Mouse (Mus musculus) kidney, adult 2 months (tissue): ENCODE measurements around the gene Cd300ld5. TPM values are rescaled to one million over a fixed set of nuclear protein-coding genes. Genes with fewer than 3 reads are reported as not detected.

Source experiments
- DNase-seq: peaks from one replicate; pipeline ENCODE4 v3.0.0; 2021
- H3K27ac ChIP-seq: fragments of 200-500 bp; 2 replicates; pipeline ENCODE4 v1.5.1; 2012; ENCODE audit warnings: low read depth, low read length, control low read depth, inconsistent platforms; ENCODE audit not compliant: insufficient read depth
- H3K27me3 ChIP-seq: fragments of 200-500 bp; replicated peaks from 2 replicates; pipeline ENCODE4 v1.6.1; 2012; ENCODE audit warnings: mild to moderate bottlenecking, moderate library complexity, low read length, inconsistent platforms; ENCODE audit not compliant: control insufficient read depth, insufficient read depth
- H3K36me3 ChIP-seq: fragments of 200-500 bp; 2 replicates; pipeline ENCODE4 v1.6.1; 2012; ENCODE audit warnings: mild to moderate bottlenecking, moderate library complexity, low read length, inconsistent platforms; ENCODE audit not compliant: control insufficient read depth, insufficient read depth
- H3K4me1 ChIP-seq: fragments of 200-500 bp; 2 replicates; pipeline ENCODE4 v1.6.1; 2011; ENCODE audit warnings: low read length; ENCODE audit not compliant: control insufficient read depth, insufficient read depth
- H3K4me3 ChIP-seq: fragments of 200-500 bp; 2 replicates; pipeline ENCODE4 v1.5.1; 2011; ENCODE audit warnings: mild to moderate bottlenecking, low read depth, low read length, control low read depth; ENCODE audit not compliant: insufficient read depth
- CTCF ChIP-seq: fragments of 200-500 bp; conservative IDR thresholded peaks from 2 replicates; pipeline ENCODE4 v1.5.1; 2011; ENCODE audit warnings: low read depth, mild to moderate bottlenecking, control low read depth, low read length, moderate library complexity, mixed read lengths; ENCODE audit not compliant: insufficient read depth, insufficient read length
- POLR2A ChIP-seq: fragments of 200-500 bp; IDR thresholded peaks from one replicate; pipeline ENCODE4 v1.6.1; 2011; ENCODE audit warnings: low read depth, low read length, control low read depth
- WGBS: fragments of 180-500 bp; shearing (Covaris S2); methylation state at CpG from one replicate; pipeline ENCODE4 v1.1.7; 2018; 5-methylcytosine and 5-hydroxymethylcytosine counted together
- polyA plus RNA-seq: library from polyadenylated mRNA; depleted of rRNA; stranded (reverse); fragments of >200 nt; gene quantifications from 2 replicates; pipeline ENCODE4 v1.2.3, GENCODE M21; 2012; rRNA removed

Cd300ld5 gene
- polyA plus RNA-seq, 1 experiment: 3.6 TPM

GRCm38 (mm10) chr11:114989793-114990192 lies 47.8 kb downstream of the Cd300ld5 start, which contains the start of gene Cd300ld:
Cd300ld (minus strand) TSS chr11:114989922.
- WGBS: 71% methylated on average over 4 of the region's 4 CpGs
- H3K4me1 ChIP-seq: no peaks in the 10 kb centered on the region
- TF ChIP-seq POLR2A: no peak
- TF ChIP-seq CTCF: no peak
- no peak within 1 kb of the TSS for H3K4me3 ChIP-seq
- no peaks in the 10 kb centered on the region for H3K27me3 ChIP-seq
- DNase-seq: no peak
- no peak within 1 kb of the TSS for H3K27ac ChIP-seq
- H3K36me3 ChIP-seq: no peaks in the 10 kb centered on the region

- no peaks in the 10 kb centered on the region for H3K4me1 ChIP-seq
- WGBS: 77% methylated on average over 4 of the region's 4 CpGs
- H3K27ac ChIP-seq: no peak overlapping the region
- H3K4me3 ChIP-seq: no peak overlapping the region
- no peak for DNase-seq
- no peaks in the 10 kb centered on the region for H3K27me3 ChIP-seq
- H3K36me3 ChIP-seq: no peaks in the 10 kb centered on the region
- TF ChIP-seq CTCF: no peak
- no peak for TF ChIP-seq POLR2A
Observed at GRCm38 (mm10) chr11:114981866-114982265, 55.7 kb downstream of the Cd300ld5 start.

Other genes with a start within 250 kb of the Cd300ld5 start
- 0.12 and 0.13 TPM in 2 replicates for gene Btbd17, start 241.8 kb downstream of the Cd300ld5 start, polyA plus RNA-seq
- not detected in 2 replicates for gene Gpr142, start 238.8 kb downstream of the Cd300ld5 start, polyA plus RNA-seq
- 241 and 285 TPM in 2 replicates for gene Gprc5c, start 186.6 kb downstream of the Cd300ld5 start, polyA plus RNA-seq
- 0.61 and 0.91 TPM in 2 replicates for gene Cd300a, start 147.7 kb downstream of the Cd300ld5 start, polyA plus RNA-seq
- 0.18 and 0.33 TPM in 2 replicates for gene Cd300lb, start 103.4 kb downstream of the Cd300ld5 start, polyA plus RNA-seq
- 0.72 TPM in 1 of 2 replicates, not detected in the other for gene Cd300c, start 68.6 kb downstream of the Cd300ld5 start, polyA plus RNA-seq
- gene Cd300ld, start 47.8 kb downstream of the Cd300ld5 start, polyA plus RNA-seq: 1.2 and 1.8 TPM in 2 replicates
- gene Cd300c2, start 35.9 kb downstream of the Cd300ld5 start, polyA plus RNA-seq: 2.7 and 3.9 TPM in 2 replicates
- gene Cd300ld2, start 21.6 kb downstream of the Cd300ld5 start, polyA plus RNA-seq: 0.19 and 0.39 TPM in 2 replicates
- gene Cd300ld4, start 10.8 kb downstream of the Cd300ld5 start, polyA plus RNA-seq: 2.3 TPM in 1 of 2 replicates, not detected in the other
- 8.1 and 15.8 TPM in 2 replicates for gene Cd300ld3, start 10.6 kb upstream of the Cd300ld5 start, polyA plus RNA-seq
- 0.12 and 0.13 TPM in 2 replicates for gene Cd300e, start 24.4 kb upstream of the Cd300ld5 start, polyA plus RNA-seq
- 0.42 and 1.1 TPM in 2 replicates for gene Rab37, start 53.7 kb upstream of the Cd300ld5 start, polyA plus RNA-seq
- gene Cd300lf, start 96.2 kb upstream of the Cd300ld5 start, polyA plus RNA-seq: 0.29 and 1.2 TPM in 2 replicates
- gene Slc9a3r1, start 125.6 kb upstream of the Cd300ld5 start, polyA plus RNA-seq: 229 and 239 TPM in 2 replicates
- gene Tmem104, start 149.7 kb upstream of the Cd300ld5 start, polyA plus RNA-seq: 13.0 and 14.8 TPM in 2 replicates
- gene Nat9, start 150.1 kb upstream of the Cd300ld5 start, polyA plus RNA-seq: 32.4 and 35.3 TPM in 2 replicates
- gene Grin2c, start 229.5 kb upstream of the Cd300ld5 start, polyA plus RNA-seq: 0.34 and 0.42 TPM in 2 replicates
- 18.0 and 21.0 TPM in 2 replicates for gene Fdxr, start 239.3 kb upstream of the Cd300ld5 start, polyA plus RNA-seq